Mouse (Mus musculus) myocyte (in vitro differentiated cells): ENCODE measurements at regions not wholly inside any gene's neighbourhood (a gene's known extent, or its start where the extent isn't known, plus 50 kb on each side); places are given as distances from the start of the nearest gene placed in this dataset.

Experiments
- CEBPB ChIP-seq: IDR thresholded peaks from 2 replicates; pipeline ENCODE4 v1.6.1; 2011; ENCODE audit warnings: mild to moderate bottlenecking, moderate library complexity; ENCODE audit not compliant: poor library complexity, insufficient read depth, severe bottlenecking
- E2F4 ChIP-seq: IDR thresholded peaks from one replicate; pipeline ENCODE4 v1.6.1; 2011; ENCODE audit warnings: mild to moderate bottlenecking, control low read depth, moderate library complexity; ENCODE audit not compliant: insufficient read depth
- MAX ChIP-seq: IDR thresholded peaks from one replicate; pipeline ENCODE4 v1.6.1; 2011; ENCODE audit warnings: low read depth, mild to moderate bottlenecking, control low read depth
- MYOD1 ChIP-seq, 3 experiments: IDR thresholded peaks; one replicate each; pipeline ENCODE4 v1.6.1; 2011; ENCODE audit warnings: control low read depth in 2 of 3, low read depth in 2 of 3, mild to moderate bottlenecking in 2 of 3, moderate library complexity in 1 of 3; ENCODE audit not compliant: insufficient read length in 2 of 3, control insufficient read depth in 1 of 3
- MYOG ChIP-seq, 3 experiments: IDR thresholded peaks; one replicate each; pipeline ENCODE4 v1.6.1; 2011; ENCODE audit warnings: control low read depth in 2 of 3, low read depth in 2 of 3, mild to moderate bottlenecking in 2 of 3; ENCODE audit not compliant: insufficient read length in 2 of 3, control insufficient read depth in 1 of 3, insufficient read depth in 1 of 3
- POLR2A ChIP-seq: IDR thresholded peaks from one replicate; pipeline ENCODE4 v1.6.1; 2011; ENCODE audit warnings: low read depth, mild to moderate bottlenecking, control low read depth, moderate library complexity; ENCODE audit not compliant: insufficient read length
- POLR2AphosphoS2 ChIP-seq: IDR thresholded peaks from one replicate; pipeline ENCODE4 v1.6.1; 2011; ENCODE audit warnings: low read depth, control low read depth; ENCODE audit not compliant: insufficient read length
- REST ChIP-seq: IDR thresholded peaks from one replicate; pipeline ENCODE4 v1.6.1; 2011; ENCODE audit warnings: mild to moderate bottlenecking, control low read depth, moderate library complexity; ENCODE audit not compliant: insufficient read depth, insufficient read length
- TCF12 ChIP-seq: IDR thresholded peaks from one replicate; pipeline ENCODE4 v1.6.1; 2011; ENCODE audit warnings: mild to moderate bottlenecking, control low read depth; ENCODE audit not compliant: poor library complexity, insufficient read depth, severe bottlenecking
- TCF3 ChIP-seq: IDR thresholded peaks from one replicate; pipeline ENCODE4 v1.6.1; 2011; ENCODE audit warnings: low read depth, control low read depth; ENCODE audit not compliant: insufficient read length
- USF1 ChIP-seq: IDR thresholded peaks from one replicate; pipeline ENCODE4 v1.6.1; 2011; ENCODE audit warnings: low read depth, mild to moderate bottlenecking, control low read depth, moderate library complexity

DNA sequence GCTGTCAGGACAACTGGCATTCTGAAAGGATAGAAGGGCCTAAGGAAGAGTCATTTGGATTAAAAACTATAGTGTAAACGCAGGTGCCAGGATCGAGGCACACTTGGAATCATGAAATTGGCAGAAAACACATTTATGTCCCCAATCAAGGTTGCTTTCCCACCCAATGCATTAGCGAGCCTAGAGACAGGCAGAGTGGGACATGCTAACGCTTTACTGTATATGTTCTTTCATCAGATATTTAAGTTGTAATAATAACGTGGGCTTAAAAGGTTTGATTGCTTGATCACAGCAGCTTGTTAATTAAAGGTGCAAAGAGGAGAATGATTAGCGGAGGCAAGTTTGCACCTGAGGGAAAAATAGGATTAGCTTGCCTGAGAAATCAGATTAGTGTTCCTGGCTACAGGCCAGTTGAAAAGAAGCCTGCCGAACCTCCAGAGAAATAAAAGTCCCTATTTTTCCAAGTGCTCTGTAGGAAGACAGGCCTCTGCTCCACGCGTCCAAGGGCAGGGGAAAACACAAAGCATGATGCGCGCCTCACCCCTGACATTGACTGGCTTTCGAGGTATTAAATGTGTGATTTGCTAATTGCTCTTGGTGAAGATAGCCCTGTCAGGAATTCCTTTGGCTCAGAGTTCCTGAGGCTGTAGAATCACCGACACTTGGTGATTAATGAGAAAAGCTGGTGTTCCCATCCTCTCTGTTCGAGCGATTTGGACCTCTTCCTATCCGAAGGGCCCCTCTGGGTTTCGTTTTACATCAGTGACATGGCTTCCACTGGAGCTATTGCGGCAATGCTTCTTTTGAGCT lies 3279.4 kb upstream of the Gm6569 start:
- TF ChIP-seq POLR2A = no peak
- TF ChIP-seq E2F4 = no peak
- TF ChIP-seq POLR2AphosphoS2 = no peak
- TF ChIP-seq TCF12 = no peak
- TF ChIP-seq MAX = no peak
- TF ChIP-seq MYOG (IDR thresholded peaks at IDR 0.05; ENCODE audit: control insufficient read depth in 1 of 3, insufficient read depth in 1 of 3, insufficient read length in 2 of 3, low read depth in 2 of 3) = no peak
- TF ChIP-seq MYOD1 (IDR thresholded peaks at IDR 0.05; ENCODE audit: control insufficient read depth in 1 of 3, insufficient read length in 2 of 3, low read depth in 2 of 3) = no peak
- no peak for TF ChIP-seq USF1
- no peak for TF ChIP-seq CEBPB
- no peak for TF ChIP-seq REST
- TF ChIP-seq TCF3 = no peak
